Mouse (Mus musculus) neural tube, embryonic 11.5 days (tissue): ENCODE data around the gene Brca2. TPM values are rescaled to one million over a fixed set of nuclear protein-coding genes. Genes with fewer than 3 reads are reported as not detected.

ENCODE experiments used
- ATAC-seq: fragments of 200-750 bp; cut with Nextera tagmentation; 2 replicates; pipeline ENCODE4 v1.8.0; 2017; ENCODE audit warnings: moderate number of reproducible peaks, mild to moderate bottlenecking, moderate TSS enrichment, moderate library complexity; ENCODE audit not compliant: insufficient read depth, low FRiP score, low TSS enrichment
- DNase-seq: peaks from one replicate; pipeline ENCODE4 v3.0.0-alpha.2; 2015; ENCODE audit warnings: low spot score
- H3K27ac ChIP-seq: fragments of 300-500 bp; sonication (generic); 2 replicates; pipeline ENCODE4 v1.5.1; 2014; ENCODE audit warnings: low read depth, mild to moderate bottlenecking, low read length
- H3K27me3 ChIP-seq: fragments of 300-500 bp; sonication (generic); 2 replicates; pipeline ENCODE4 v1.6.1; 2014; ENCODE audit warnings: mild to moderate bottlenecking, low read length, mixed read lengths; ENCODE audit not compliant: control insufficient read depth, insufficient read depth
- H3K36me3 ChIP-seq: fragments of 300-500 bp; sonication (generic); 2 replicates; pipeline ENCODE4 v1.6.1; 2014; ENCODE audit warnings: mild to moderate bottlenecking, low read length, moderate library complexity, mixed read lengths; ENCODE audit not compliant: control insufficient read depth, insufficient read depth
- H3K4me1 ChIP-seq: fragments of 300-500 bp; sonication (generic); 2 replicates; pipeline ENCODE4 v1.6.1; 2014; ENCODE audit warnings: low read length, mixed read lengths; ENCODE audit not compliant: control insufficient read depth, insufficient read depth
- H3K4me2 ChIP-seq: fragments of 300-500 bp; sonication (generic); 2 replicates; pipeline ENCODE4 v1.6.1; 2014; ENCODE audit warnings: low read depth, mild to moderate bottlenecking, moderate library complexity
- H3K4me3 ChIP-seq: fragments of 300-500 bp; sonication (generic); 2 replicates; pipeline ENCODE4 v1.5.1; 2014; ENCODE audit warnings: low read depth, low read length
- H3K9ac ChIP-seq: fragments of 300-500 bp; sonication (generic); 2 replicates; pipeline ENCODE4 v1.6.1; 2014; ENCODE audit warnings: mild to moderate bottlenecking, low read length
- H3K9me3 ChIP-seq: fragments of 300-500 bp; sonication (generic); 2 replicates; pipeline ENCODE4 v1.6.1; 2016; ENCODE audit warnings: low read length; ENCODE audit not compliant: control insufficient read depth
- WGBS: fragments of 180-500 bp; shearing (Covaris S2); extraction: QIAGEN DNeasy Blood & Tissue Kit; methylation state at CpG from one replicate; pipeline ENCODE4 v1.1.7; 2014; 5-methylcytosine and 5-hydroxymethylcytosine counted together
- polyA plus RNA-seq: library from polyadenylated mRNA; unstranded; fragments of >200 nt; fragmentation: Nextera tagmentation; extraction: Ambion mirVana; gene quantifications from 2 replicates; pipeline ENCODE4 v1.2.1, GENCODE M21; 2014

The Brca2 gene
- polyA plus RNA-seq, 1 experiment from 2014 or later, result 20.1 TPM

GRCm38 (mm10) chr5:150574403-150574802 is 52.0 kb downstream of the Brca2 start:
- H3K27me3 ChIP-seq, result no peaks in the 10 kb centered on the region
- no peak overlapping the region for H3K4me2 ChIP-seq
- H3K9me3 ChIP-seq, result no peaks in the 10 kb centered on the region
- no peak overlapping the region for H3K9ac ChIP-seq
- no peak overlapping the region for H3K27ac ChIP-seq
- DNase-seq, result no peak
- no peaks in the 10 kb centered on the region for H3K4me1 ChIP-seq
- H3K4me3 ChIP-seq, result no peak overlapping the region
- 96% methylated on average over 3 of the region's 3 CpGs for WGBS
- ATAC-seq, result no peak
- no peaks in the 10 kb centered on the region for H3K36me3 ChIP-seq

DNA sequence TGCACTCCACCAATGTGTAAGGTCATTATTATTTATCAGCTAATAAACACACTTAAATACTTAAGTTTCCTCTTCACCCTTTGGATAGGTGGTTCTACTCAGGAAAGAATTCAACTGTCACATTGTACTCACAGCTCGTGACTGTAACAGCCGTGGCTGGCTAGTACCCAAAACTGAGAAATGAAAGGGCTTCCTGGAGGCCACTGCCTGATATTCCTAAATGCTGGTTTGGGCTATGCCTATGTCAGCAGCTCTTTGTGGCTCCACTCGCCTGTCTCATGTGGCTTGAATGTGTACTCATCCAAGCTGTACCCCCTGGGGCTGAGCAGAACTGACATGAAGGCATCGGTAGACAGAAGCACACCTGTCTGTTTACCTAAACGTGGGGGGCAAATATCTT is 52.5 kb downstream of the Brca2 start:
- no peaks in the 10 kb centered on the region for H3K9me3 ChIP-seq
- no peak overlapping the region for H3K27ac ChIP-seq
- H3K4me1 ChIP-seq, result no peaks in the 10 kb centered on the region
- H3K4me2 ChIP-seq, result no peak overlapping the region
- H3K27me3 ChIP-seq, result no peaks in the 10 kb centered on the region
- WGBS, result 83% methylated on average over 5 of the region's 5 CpGs
- H3K4me3 ChIP-seq, result no peak overlapping the region
- no peaks in the 10 kb centered on the region for H3K36me3 ChIP-seq
- DNase-seq, result no peak
- H3K9ac ChIP-seq, result no peak overlapping the region
- no peak for ATAC-seq

DNA sequence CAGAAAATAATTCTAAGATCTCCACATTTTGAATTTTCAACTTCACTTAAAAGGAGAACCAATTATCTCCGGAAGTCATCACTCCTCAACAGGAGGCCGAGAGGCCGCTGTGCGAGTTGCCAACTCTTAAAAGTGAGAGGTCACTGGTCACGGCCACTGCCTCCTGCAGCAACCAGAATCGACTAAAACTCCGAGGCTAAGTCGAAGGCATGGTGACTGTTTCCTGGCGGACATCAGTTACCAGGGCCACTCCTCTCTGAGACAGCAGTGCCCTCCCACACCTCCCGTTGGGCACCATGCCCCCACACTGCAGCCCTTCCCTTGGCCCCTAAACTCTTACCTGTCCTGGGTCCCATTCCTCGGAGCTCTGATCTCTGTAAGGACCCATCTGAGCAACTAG is 54.4 kb downstream of the Brca2 start:
- Histone ChIP-seq H3K4me3 (no peak overlapping the region), H3K4me1 (no peaks in the 10 kb centered on the region), H3K9ac (no peak overlapping the region), H3K4me2 (no peak overlapping the region), H3K27ac (no peak overlapping the region), H3K27me3 (no peaks in the 10 kb centered on the region), H3K36me3 (no peaks in the 10 kb centered on the region), H3K9me3 (no peaks in the 10 kb centered on the region)
- 89% methylated on average over 11 of the region's 11 CpGs for WGBS
- no peak for ATAC-seq
- no peak for DNase-seq

- H3K4me2 ChIP-seq, result no peak overlapping the region
- no peaks in the 10 kb centered on the region for H3K4me1 ChIP-seq
- H3K27ac ChIP-seq, result no peak overlapping the region
- no peak overlapping the region for H3K9ac ChIP-seq
- no peaks in the 10 kb centered on the region for H3K27me3 ChIP-seq
- ATAC-seq (no peak), DNase-seq (no peak)
- no peaks in the 10 kb centered on the region for H3K9me3 ChIP-seq
- H3K36me3 ChIP-seq, result no peaks in the 10 kb centered on the region
- 85% methylated on average over 6 of the region's 6 CpGs for WGBS
- no peak overlapping the region for H3K4me3 ChIP-seq
Measured at GRCm38 (mm10) chr5:150578613-150579171, 56.3 kb downstream of the Brca2 start.

DNA sequence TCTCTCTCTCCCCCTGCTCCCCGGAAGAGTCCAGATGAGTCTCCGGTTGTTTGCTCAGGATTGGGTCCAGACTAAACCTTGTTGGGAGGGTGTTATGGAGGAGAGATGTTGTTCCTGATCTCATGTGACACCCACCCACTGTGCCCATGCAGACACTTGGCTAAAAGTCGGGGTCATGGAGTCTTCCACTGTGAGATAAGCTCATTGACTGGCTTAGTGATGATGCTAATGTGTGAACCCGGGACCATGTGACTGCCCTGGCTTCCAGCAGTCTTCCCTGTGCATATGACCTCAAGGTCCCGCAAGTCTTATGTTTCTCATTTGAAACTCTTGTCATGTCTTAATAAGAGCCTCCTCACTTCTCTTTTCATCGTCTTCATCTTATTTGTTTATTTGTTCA is 58.8 kb downstream of the Brca2 start:
- Histone ChIP-seq H3K4me1 (no peaks in the 10 kb centered on the region), H3K4me2 (no peak overlapping the region), H3K9ac (no peak overlapping the region), H3K27me3 (no peaks in the 10 kb centered on the region), H3K9me3 (no peaks in the 10 kb centered on the region), H3K4me3 (no peak overlapping the region), H3K36me3 (no peaks in the 10 kb centered on the region), H3K27ac (no peak overlapping the region)
- DNase-seq, result no peak
- no peak for ATAC-seq
- WGBS, result 79% methylated on average over 6 of the region's 6 CpGs

DNA sequence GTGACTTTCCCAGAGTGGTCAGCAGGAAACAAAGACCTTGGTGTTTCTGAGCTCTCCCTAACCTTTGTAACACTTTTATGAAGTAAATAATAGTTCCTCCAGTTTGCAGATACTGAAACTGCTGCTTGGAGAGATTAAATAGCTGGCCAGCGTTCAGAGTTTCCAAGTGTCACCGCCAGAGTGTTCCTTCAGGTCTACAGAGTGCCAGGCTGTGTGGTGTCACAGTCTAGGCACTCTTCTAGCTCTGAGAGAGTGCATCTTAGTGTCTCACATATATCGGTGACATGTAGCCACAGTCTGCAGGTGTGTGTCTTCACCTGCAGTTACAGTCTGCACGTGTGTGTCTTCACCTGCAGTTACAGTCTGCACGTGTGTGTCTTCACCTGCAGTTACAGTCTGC is 60.8 kb downstream of the Brca2 start:
- Histone ChIP-seq H3K9me3 (no peaks in the 10 kb centered on the region), H3K4me2 (no peak overlapping the region), H3K27ac (no peak overlapping the region), H3K4me1 (no peaks in the 10 kb centered on the region), H3K9ac (no peak overlapping the region), H3K27me3 (no peaks in the 10 kb centered on the region), H3K4me3 (no peak overlapping the region), H3K36me3 (no peaks in the 10 kb centered on the region)
- 85% methylated on average over 5 of the region's 5 CpGs for WGBS
- DNase-seq, result no peak
- no peak for ATAC-seq

- Histone ChIP-seq H3K9ac (no peak overlapping the region), H3K4me1 (no peaks in the 10 kb centered on the region), H3K27ac (no peak overlapping the region), H3K27me3 (no peaks in the 10 kb centered on the region), H3K4me2 (no peak overlapping the region), H3K36me3 (no peaks in the 10 kb centered on the region), H3K9me3 (no peaks in the 10 kb centered on the region), H3K4me3 (no peak overlapping the region)
- ATAC-seq (no peak), DNase-seq (no peak)
- WGBS, result 84% methylated on average over 5 of the region's 5 CpGs
Measured at GRCm38 (mm10) chr5:150583622-150584336, 61.3 kb downstream of the Brca2 start.

GRCm38 (mm10) chr5:150584337-150584729 is 61.9 kb downstream of the Brca2 start:
- Histone ChIP-seq H3K4me2 (no peak overlapping the region), H3K9ac (no peak overlapping the region), H3K27me3 (no peaks in the 10 kb centered on the region), H3K36me3 (no peaks in the 10 kb centered on the region), H3K9me3 (no peaks in the 10 kb centered on the region), H3K27ac (no peak overlapping the region), H3K4me3 (no peak overlapping the region), H3K4me1 (no peaks in the 10 kb centered on the region)
- WGBS, result 62% methylated on average over 6 of the region's 6 CpGs
- ATAC-seq, result no peak
- DNase-seq, result no peak

GRCm38 (mm10) chr5:150589945-150590344 is 67.5 kb downstream of the Brca2 start:
- 72% methylated on average over 2 of the region's 2 CpGs for WGBS
- H3K9ac ChIP-seq, result no peak overlapping the region
- no peak overlapping the region for H3K4me2 ChIP-seq
- no peak for DNase-seq
- no peaks in the 10 kb centered on the region for H3K36me3 ChIP-seq
- H3K27me3 ChIP-seq, result peaks cover 20% of the 10 kb centered on the region
- H3K4me1 ChIP-seq, result peaks cover 3% of the 10 kb centered on the region
- ATAC-seq, result no peak
- H3K27ac ChIP-seq, result no peak overlapping the region
- no peak overlapping the region for H3K4me3 ChIP-seq
- no peaks in the 10 kb centered on the region for H3K9me3 ChIP-seq
